Mouse (Mus musculus) testis, adult 2 months (tissue): ENCODE results near the gene Afg3l1.

Experiments used
- CTCF ChIP-seq: fragments of 200-500 bp; IDR thresholded peaks from 2 replicates; pipeline ENCODE4 v1.5.1; 2012; ENCODE audit warnings: low read depth, mild to moderate bottlenecking, inconsistent platforms, low read length, moderate library complexity; ENCODE audit not compliant: control insufficient read depth, insufficient read depth, insufficient replicate concordance
- POLR2A ChIP-seq: fragments of 200-500 bp; IDR thresholded peaks from 2 replicates; pipeline ENCODE4 v1.6.1; 2012; ENCODE audit warnings: low read depth, mild to moderate bottlenecking, inconsistent platforms, low read length, moderate library complexity; ENCODE audit not compliant: control insufficient read depth

DNA sequence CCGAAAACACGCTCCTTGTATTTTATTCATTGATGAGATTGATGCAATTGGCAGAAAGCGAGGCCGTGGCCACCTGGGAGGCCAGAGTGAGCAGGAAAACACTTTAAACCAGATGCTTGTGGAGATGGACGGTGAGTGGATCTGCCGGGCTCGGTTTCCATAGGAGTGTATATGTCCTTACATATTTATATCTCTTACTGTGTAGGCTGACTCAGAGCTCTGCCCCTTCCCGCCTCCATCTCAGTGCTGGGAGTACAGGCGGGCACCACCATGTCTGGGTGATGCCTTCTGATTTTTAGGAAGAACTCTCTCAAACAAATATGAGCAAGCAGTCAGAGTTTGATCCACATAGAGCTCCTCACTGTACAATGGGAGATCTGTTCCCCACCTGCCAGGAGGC, 15.2 kb downstream of the Afg3l1 start:
- TF ChIP-seq CTCF = no peak
- no peak for TF ChIP-seq POLR2A
